Mouse (Mus musculus) MEL (cell line): Measurements from ENCODE around the gene Igdcc3. TPM values are rescaled to one million over a fixed set of nuclear protein-coding genes. Genes with fewer than 3 reads are reported as not detected.

Experiments
- DNase-seq: peaks from one replicate; pipeline ENCODE4 v3.0.0; 2011; ENCODE audit warnings: low read depth, low spot score
- H3K27ac ChIP-seq: 2 replicates; pipeline ENCODE4 v1.5.1; 2012; ENCODE audit warnings: low read depth, mild to moderate bottlenecking, control low read depth, low read length, moderate library complexity; ENCODE audit not compliant: control insufficient read depth
- H3K27me3 ChIP-seq, 2 experiments: fragments of 150-350 bp in 1 of 2; sonication (generic) in 1 of 2; 2 replicates each; pipeline ENCODE4 v1.6.1; 2012; ENCODE audit warnings: low read length in 2 of 2, mild to moderate bottlenecking in 2 of 2, improper control_type of control experiment in 1 of 2, moderate library complexity in 1 of 2; ENCODE audit not compliant: insufficient read depth in 2 of 2, control insufficient read depth in 1 of 2
- H3K36me3 ChIP-seq, 2 experiments: 2 replicates each; pipeline ENCODE4 v1.6.1; 2012 to 2014; ENCODE audit warnings: low read length in 2 of 2, improper control_type of control experiment in 1 of 2, inconsistent platforms in 1 of 2, mild to moderate bottlenecking in 1 of 2; ENCODE audit not compliant: insufficient read depth in 2 of 2, control insufficient read depth in 1 of 2
- H3K4me1 ChIP-seq, 2 experiments: fragments of 150-350 bp in 1 of 2; sonication (generic) in 1 of 2; 2 replicates each; pipeline ENCODE4 v1.6.1; 2012; ENCODE audit warnings: low read length in 2 of 2, improper control_type of control experiment in 1 of 2, mild to moderate bottlenecking in 1 of 2; ENCODE audit not compliant: insufficient read depth in 2 of 2, control insufficient read depth in 1 of 2
- H3K4me3 ChIP-seq, 2 experiments: fragments of 150-350 bp in 1 of 2; sonication (generic) in 1 of 2; 2 replicates each; pipeline ENCODE4 v1.5.1; 2012; ENCODE audit warnings: low read depth in 2 of 2, low read length in 2 of 2, mild to moderate bottlenecking in 2 of 2, moderate library complexity in 2 of 2, control low read depth in 1 of 2, improper control_type of control experiment in 1 of 2; ENCODE audit not compliant: control insufficient read depth in 1 of 2, insufficient read depth in 1 of 2
- H3K79me2 ChIP-seq: 2 replicates; pipeline ENCODE4 v1.6.1; 2012; ENCODE audit warnings: mild to moderate bottlenecking, low read length, moderate library complexity; ENCODE audit not compliant: control insufficient read depth, poor library complexity, insufficient read depth
- H3K9ac ChIP-seq: 2 replicates; pipeline ENCODE4 v1.6.1; 2012; ENCODE audit warnings: low read depth, mild to moderate bottlenecking, control low read depth, low read length, moderate library complexity; ENCODE audit not compliant: control insufficient read depth, poor library complexity, severe bottlenecking
- H3K9me3 ChIP-seq: fragments of 150-350 bp; sonication (generic); replicated peaks from 2 replicates; pipeline ENCODE4 v1.6.1; 2012; ENCODE audit warnings: mild to moderate bottlenecking, low read length, improper control_type of control experiment, moderate library complexity; ENCODE audit not compliant: insufficient read depth
- CHD1 ChIP-seq: IDR thresholded peaks from 2 replicates; pipeline ENCODE4 v1.6.1; 2012; ENCODE audit warnings: low read depth, mild to moderate bottlenecking, inconsistent platforms, low read length, improper control_type of control experiment
- CTCF ChIP-seq, 3 experiments: IDR thresholded peaks in 2 of 3; conservative IDR thresholded peaks in 1 of 3; 2 replicates each; pipeline ENCODE4 v1.5.1; 2011 to 2012; ENCODE audit warnings: low read length in 3 of 3, low read depth in 2 of 3, mild to moderate bottlenecking in 2 of 3, improper control_type of control experiment in 1 of 3, inconsistent platforms in 1 of 3, mixed read lengths in 1 of 3, moderate library complexity in 1 of 3; ENCODE audit not compliant: control insufficient read depth in 1 of 3, insufficient read depth in 1 of 3, poor library complexity in 1 of 3, severe bottlenecking in 1 of 3
- ELF1 ChIP-seq: IDR thresholded peaks from 2 replicates; pipeline ENCODE4 v1.6.1; 2014; ENCODE audit warnings: low read depth, mild to moderate bottlenecking, inconsistent platforms, low read length, improper control_type of control experiment, moderate library complexity
- EP300 ChIP-seq, 2 experiments: IDR thresholded peaks; 2 replicates each; pipeline ENCODE4 v1.6.1; 2011; ENCODE audit warnings: improper control_type of control experiment in 2 of 2, low read length in 2 of 2, low read depth in 1 of 2, mild to moderate bottlenecking in 1 of 2
- MAFK ChIP-seq: IDR thresholded peaks from 2 replicates; pipeline ENCODE4 v1.6.1; 2011; ENCODE audit warnings: low read depth, mild to moderate bottlenecking, low read length, improper control_type of control experiment, borderline replicate concordance
- MAZ ChIP-seq: IDR thresholded peaks from 2 replicates; pipeline ENCODE4 v1.6.1; 2012; ENCODE audit warnings: low read depth, mild to moderate bottlenecking, inconsistent platforms, low read length, improper control_type of control experiment
- MYC ChIP-seq: IDR thresholded peaks from 2 replicates; pipeline ENCODE4 v1.6.1; 2011; ENCODE audit warnings: low read depth, mild to moderate bottlenecking, low read length, improper control_type of control experiment, moderate library complexity
- POLR2A ChIP-seq, 2 experiments: IDR thresholded peaks; 2 replicates each; pipeline ENCODE4 v1.6.1; 2011 to 2012; ENCODE audit warnings: low read length in 2 of 2, mild to moderate bottlenecking in 2 of 2, control low read depth in 1 of 2, improper control_type of control experiment in 1 of 2, low read depth in 1 of 2, moderate library complexity in 1 of 2; ENCODE audit not compliant: control insufficient read depth in 1 of 2, insufficient read depth in 1 of 2, poor library complexity in 1 of 2
- POLR2AphosphoS5 ChIP-seq: IDR thresholded peaks from 2 replicates; pipeline ENCODE4 v1.6.1; 2012; ENCODE audit warnings: low read depth, borderline replicate concordance, mild to moderate bottlenecking, inconsistent platforms, low read length, moderate library complexity, mixed read lengths
- RAD21 ChIP-seq: IDR thresholded peaks from 2 replicates; pipeline ENCODE4 v1.6.1; 2011; ENCODE audit warnings: mild to moderate bottlenecking, low read depth, low read length, improper control_type of control experiment
- RCOR1 ChIP-seq: IDR thresholded peaks from 2 replicates; pipeline ENCODE4 v1.6.1; 2012; ENCODE audit warnings: low read depth, mild to moderate bottlenecking, inconsistent platforms, low read length, improper control_type of control experiment
- TAL1 ChIP-seq: IDR thresholded peaks from 2 replicates; pipeline ENCODE4 v1.6.1; 2012; ENCODE audit warnings: mild to moderate bottlenecking, inconsistent platforms, low read length, moderate library complexity, mixed read lengths
- TBP ChIP-seq: IDR thresholded peaks from 2 replicates; pipeline ENCODE4 v1.8.0; 2011; ENCODE audit warnings: low read depth, low read length, improper control_type of control experiment
- TCF12 ChIP-seq: IDR thresholded peaks from 2 replicates; pipeline ENCODE4 v1.6.1; 2014; ENCODE audit warnings: low read depth, mild to moderate bottlenecking, inconsistent platforms, low read length, improper control_type of control experiment, moderate library complexity
- UBTF ChIP-seq: IDR thresholded peaks from 2 replicates; pipeline ENCODE4 v1.6.1; 2012; ENCODE audit warnings: low read depth, mild to moderate bottlenecking, inconsistent platforms, low read length, improper control_type of control experiment, moderate library complexity, borderline replicate concordance; ENCODE audit not compliant: insufficient read depth
- USF2 ChIP-seq, 2 experiments: IDR thresholded peaks; 2 replicates each; pipeline ENCODE4 v1.6.1; 2011 to 2012; ENCODE audit warnings: improper control_type of control experiment in 2 of 2, low read length in 2 of 2, borderline replicate concordance in 1 of 2, inconsistent platforms in 1 of 2, low read depth in 1 of 2, mild to moderate bottlenecking in 1 of 2; ENCODE audit not compliant: insufficient read depth in 1 of 2
- ZC3H11A ChIP-seq: IDR thresholded peaks from 2 replicates; pipeline ENCODE4 v1.6.1; 2012; ENCODE audit warnings: low read depth, mild to moderate bottlenecking, inconsistent platforms, low read length, improper control_type of control experiment
- ZMIZ1 ChIP-seq: IDR thresholded peaks from 2 replicates; pipeline ENCODE4 v1.6.1; 2012; ENCODE audit warnings: low read depth, mild to moderate bottlenecking, inconsistent platforms, low read length, improper control_type of control experiment, moderate library complexity
- polyA plus RNA-seq, 2 experiments: library from polyadenylated mRNA; stranded (reverse) in 1 of 2; unstranded in 1 of 2; fragments of >175 nt in 1 of 2; fragments of >200 nt in 1 of 2; gene quantifications; 2 replicates each; pipeline versions ENCODE4 v1.2.1 to v1.2.4; 2012; ENCODE audit warnings: low replicate concordance in 2 of 2, low read depth in 1 of 2; ENCODE audit not compliant: insufficient read length in 2 of 2, insufficient read depth in 1 of 2, missing spikeins in 1 of 2
- total RNA-seq: library from RNA; depleted of rRNA; stranded (reverse); fragments of 300-350 nt; gene quantifications from 2 replicates; pipeline ENCODE4 v1.2.3, GENCODE M21; 2012

The Igdcc3 gene
- total and polyA plus RNA-seq, 3 experiments = not detected

- Histone ChIP-seq H3K4me1 (no peaks in the 10 kb centered on the region), H3K36me3 (no peaks in the 10 kb centered on the region), H3K27ac (no peak overlapping the region), H3K4me3 (no peak overlapping the region), H3K9me3 (no peaks in the 10 kb centered on the region), H3K9ac (no peak overlapping the region), H3K27me3 (peaks cover 0 to 1% of the 10 kb centered on the region in 2 experiments; a peak in 1 of 4 replicates), H3K79me2 (no peaks in the 10 kb centered on the region)
- DNase-seq = no peak
- no peak for TF ChIP-seq ZC3H11A
- no peak for TF ChIP-seq USF2 (IDR thresholded peaks at IDR 0.05; ENCODE audit: borderline replicate concordance in 1 of 2, insufficient read depth in 1 of 2, low read depth in 1 of 2, low read length in 2 of 2)
- TF ChIP-seq ZMIZ1 = no peak
- no peak for TF ChIP-seq EP300 (IDR thresholded peaks at IDR 0.05; ENCODE audit: low read depth in 1 of 2, low read length in 2 of 2)
- TF ChIP-seq CHD1 = no peak
- no peak for TF ChIP-seq MYC
- TF ChIP-seq CTCF (IDR thresholded peaks at IDR 0.05 in 2 of 3, conservative IDR thresholded peaks at IDR 0.05 in 1 of 3; ENCODE audit: control insufficient read depth in 1 of 3, insufficient read depth in 1 of 3, low read depth in 2 of 3, low read length in 3 of 3, poor library complexity in 1 of 3, severe bottlenecking in 1 of 3) = no peak
- TF ChIP-seq MAZ = no peak
- TF ChIP-seq, all 39 proteins: peak for 0
Observed at GRCm38 (mm10) chr9:65146001-65146400, 5.0 kb downstream of the Igdcc3 start.

GRCm38 (mm10) chr9:65148507-65148906, 7.5 kb downstream of the Igdcc3 start:
- H3K27me3 ChIP-seq = peaks cover 0 to 1% of the 10 kb centered on the region in 2 experiments; a peak in 1 of 4 replicates
- no peaks in the 10 kb centered on the region for H3K79me2 ChIP-seq
- TF ChIP-seq POLR2A (IDR thresholded peaks at IDR 0.05; ENCODE audit: control insufficient read depth in 1 of 2, insufficient read depth in 1 of 2, low read depth in 1 of 2, low read length in 2 of 2, poor library complexity in 1 of 2) (no peak), POLR2AphosphoS5 (no peak), RCOR1 (no peak), RAD21 (no peak), TAL1 (no peak), MAFK (no peak), UBTF (no peak), EP300 (IDR thresholded peaks at IDR 0.05; ENCODE audit: low read depth in 1 of 2, low read length in 2 of 2) (no peak), TBP (no peak), ZMIZ1 (no peak), ELF1 (no peak), TCF12 (no peak)
- no peaks in the 10 kb centered on the region for H3K4me1 ChIP-seq
- H3K36me3 ChIP-seq = no peaks in the 10 kb centered on the region
- H3K4me3 ChIP-seq = no peak overlapping the region
- no peaks in the 10 kb centered on the region for H3K9me3 ChIP-seq
- no peak overlapping the region for H3K9ac ChIP-seq
- DNase-seq = no peak
- no peak overlapping the region for H3K27ac ChIP-seq
